Mouse (Mus musculus): Measurements from ENCODE around the gene Shroom3. TPM values are rescaled to one million over a fixed set of nuclear protein-coding genes. Genes with fewer than 3 reads are reported as not detected.

The Shroom3 gene
- polyA plus RNA-seq, 1 experiment from 2014 or later = 2.1 TPM

GRCm38 (mm10) chr5:92682621-92683348, 450 bp upstream of the Shroom3 start:
- Histone ChIP-seq H3K4me2 (peak overlapping the region; percentile 97), H3K27ac (no peak overlapping the region), H3K4me3 (peak overlapping the region; percentile 51), H3K4me1 (peaks cover 6% of the 10 kb centered on the region; the same call in 1 of the 2 replicates), H3K36me3 (no peaks in the 10 kb centered on the region), H3K27me3 (peaks cover 3% of the 10 kb centered on the region; the same call in 1 of the 2 replicates), H3K9ac (peak overlapping the region; percentile 71), H3K9me3 (no peaks in the 10 kb centered on the region)
- 1% methylated on average over 39 of the region's 39 CpGs for WGBS
- no peak for ATAC-seq (ENCODE audit: insufficient number of reproducible peaks, insufficient read depth, low FRiP score, low TSS enrichment, low read depth)

- H3K4me3 ChIP-seq = peak overlapping the region; percentile 51
- ATAC-seq (ENCODE audit: insufficient number of reproducible peaks, insufficient read depth, low FRiP score, low TSS enrichment, low read depth) = no peak
- H3K9me3 ChIP-seq = no peaks in the 10 kb centered on the region
- peak overlapping the region; percentile 97 for H3K4me2 ChIP-seq
- no peak overlapping the region for H3K9ac ChIP-seq
- WGBS = 16% methylated on average over 9 of the region's 9 CpGs
- peaks cover 3% of the 10 kb centered on the region; the same call in 1 of the 2 replicates for H3K27me3 ChIP-seq
- peaks cover 6% of the 10 kb centered on the region; the same call in 1 of the 2 replicates for H3K4me1 ChIP-seq
- H3K27ac ChIP-seq = no peak overlapping the region
- no peaks in the 10 kb centered on the region for H3K36me3 ChIP-seq
Measured at GRCm38 (mm10) chr5:92683871-92684475, 738 bp downstream of the Shroom3 start.

GRCm38 (mm10) chr5:92684715-92685460, 1.7 kb downstream of the Shroom3 start:
- H3K4me1 ChIP-seq = peaks cover 6% of the 10 kb centered on the region; the same call in 1 of the 2 replicates
- no peak overlapping the region for H3K4me3 ChIP-seq
- H3K36me3 ChIP-seq = no peaks in the 10 kb centered on the region
- H3K9me3 ChIP-seq = no peaks in the 10 kb centered on the region
- no peak overlapping the region for H3K27ac ChIP-seq
- no peak overlapping the region for H3K9ac ChIP-seq
- WGBS = 90% methylated on average over 16 of the region's 16 CpGs
- no peak overlapping the region for H3K4me2 ChIP-seq
- no peak for ATAC-seq (ENCODE audit: insufficient number of reproducible peaks, insufficient read depth, low FRiP score, low TSS enrichment, low read depth)
- H3K27me3 ChIP-seq = peaks cover 3% of the 10 kb centered on the region; the same call in 1 of the 2 replicates

GRCm38 (mm10) chr5:92688124-92688523, 4.9 kb downstream of the Shroom3 start:
- Histone ChIP-seq H3K27ac (no peak overlapping the region), H3K4me3 (no peak overlapping the region), H3K4me1 (no peaks in the 10 kb centered on the region; the same call in 1 of the 2 replicates), H3K9ac (no peak overlapping the region), H3K27me3 (no peaks in the 10 kb centered on the region), H3K4me2 (no peak overlapping the region), H3K9me3 (no peaks in the 10 kb centered on the region), H3K36me3 (no peaks in the 10 kb centered on the region)
- 77% methylated on average over 5 of the region's 5 CpGs for WGBS
- no peak for ATAC-seq (ENCODE audit: insufficient number of reproducible peaks, insufficient read depth, low FRiP score, low TSS enrichment, low read depth)

- Histone ChIP-seq H3K4me3 (no peak overlapping the region), H3K27me3 (no peaks in the 10 kb centered on the region), H3K4me1 (no peaks in the 10 kb centered on the region; the same call in 1 of the 2 replicates), H3K9me3 (no peaks in the 10 kb centered on the region), H3K27ac (no peak overlapping the region), H3K9ac (no peak overlapping the region), H3K4me2 (no peak overlapping the region), H3K36me3 (no peaks in the 10 kb centered on the region)
- ATAC-seq (ENCODE audit: insufficient number of reproducible peaks, insufficient read depth, low FRiP score, low TSS enrichment, low read depth) = no peak
- 75% methylated on average over 9 of the region's 9 CpGs for WGBS
Measured at GRCm38 (mm10) chr5:92688569-92688968, 5.3 kb downstream of the Shroom3 start.

GRCm38 (mm10) chr5:92692206-92693007, 9.2 kb downstream of the Shroom3 start:
- Histone ChIP-seq H3K4me1 (no peaks in the 10 kb centered on the region), H3K4me2 (no peak overlapping the region), H3K27ac (no peak overlapping the region), H3K9ac (no peak overlapping the region), H3K36me3 (no peaks in the 10 kb centered on the region), H3K4me3 (no peak overlapping the region), H3K9me3 (no peaks in the 10 kb centered on the region), H3K27me3 (no peaks in the 10 kb centered on the region)
- ATAC-seq (ENCODE audit: insufficient number of reproducible peaks, insufficient read depth, low FRiP score, low TSS enrichment, low read depth) = no peak
- WGBS = 58% methylated on average over 16 of the region's 16 CpGs

- Histone ChIP-seq H3K36me3 (no peaks in the 10 kb centered on the region), H3K9me3 (no peaks in the 10 kb centered on the region), H3K27me3 (no peaks in the 10 kb centered on the region), H3K9ac (no peak overlapping the region), H3K4me1 (peaks cover 9% of the 10 kb centered on the region), H3K27ac (no peak overlapping the region), H3K4me3 (no peak overlapping the region), H3K4me2 (no peak overlapping the region)
- ATAC-seq (ENCODE audit: insufficient number of reproducible peaks, insufficient read depth, low FRiP score, low TSS enrichment, low read depth) = no peak
- WGBS = 87% methylated on average over 3 of the region's 3 CpGs
Measured at GRCm38 (mm10) chr5:92693744-92694143, 10.5 kb downstream of the Shroom3 start.

GRCm38 (mm10) chr5:92694316-92694995, 11.2 kb downstream of the Shroom3 start:
- ATAC-seq (ENCODE audit: insufficient number of reproducible peaks, insufficient read depth, low FRiP score, low TSS enrichment, low read depth) = no peak
- H3K36me3 ChIP-seq = no peaks in the 10 kb centered on the region
- no peaks in the 10 kb centered on the region for H3K9me3 ChIP-seq
- H3K27ac ChIP-seq = no peak overlapping the region
- no peak overlapping the region for H3K4me3 ChIP-seq
- H3K4me1 ChIP-seq = peaks cover 14% of the 10 kb centered on the region
- H3K4me2 ChIP-seq = no peak overlapping the region
- 79% methylated on average over 10 of the region's 10 CpGs for whole genome bisulfite sequencing
- H3K9ac ChIP-seq = no peak overlapping the region
- H3K27me3 ChIP-seq = no peaks in the 10 kb centered on the region

- H3K4me3 ChIP-seq = peak overlapping the region; percentile 31
- H3K27me3 ChIP-seq = no peaks in the 10 kb centered on the region
- H3K4me1 ChIP-seq = peaks cover 14% of the 10 kb centered on the region
- ATAC-seq (ENCODE audit: insufficient number of reproducible peaks, insufficient read depth, low FRiP score, low TSS enrichment, low read depth) = peak; percentile 59; the same call in 1 of the 2 replicates
- H3K27ac ChIP-seq = no peak overlapping the region; the same call in 1 of the 2 replicates
- peak overlapping the region; percentile 61 for H3K4me2 ChIP-seq
- no peaks in the 10 kb centered on the region for H3K36me3 ChIP-seq
- peak overlapping the region; percentile 58 for H3K9ac ChIP-seq
- H3K9me3 ChIP-seq = no peaks in the 10 kb centered on the region
- under 1% methylated on average over 15 of the region's 15 CpGs for WGBS
Measured at GRCm38 (mm10) chr5:92698131-92698836, 15.0 kb downstream of the Shroom3 start.

GRCm38 (mm10) chr5:92698837-92699529, 15.7 kb downstream of the Shroom3 start:
- Histone ChIP-seq H3K4me3 (peak overlapping the region; percentile 31), H3K4me2 (peak overlapping the region; percentile 61), H3K4me1 (peaks cover 14% of the 10 kb centered on the region), H3K9ac (0 out of 2 replicates have a peak overlapping the region, but pooled peaks have one; percentile 16), H3K9me3 (no peaks in the 10 kb centered on the region), H3K27me3 (no peaks in the 10 kb centered on the region), H3K36me3 (no peaks in the 10 kb centered on the region), H3K27ac (no peak overlapping the region)
- 9% methylated on average over 17 of the region's 17 CpGs for WGBS
- no peak for ATAC-seq (ENCODE audit: insufficient number of reproducible peaks, insufficient read depth, low FRiP score, low TSS enrichment, low read depth)
